Mouse (Mus musculus): ENCODE measurements around the gene Myog. TPM values are rescaled to one million over a fixed set of nuclear protein-coding genes. Genes with fewer than 3 reads are reported as not detected.
"Not testable (repeated sequence)": the region's sequence is repeated elsewhere in the genome, so short reads cannot be mapped to it uniquely, and the experiment has no call there.

Myog gene
- polyA plus RNA-seq (2015; fragmentation: Nextera tagmentation; extraction: Ambion mirVana) = 20.4 and 29.0 TPM in 2 replicates

DNA sequence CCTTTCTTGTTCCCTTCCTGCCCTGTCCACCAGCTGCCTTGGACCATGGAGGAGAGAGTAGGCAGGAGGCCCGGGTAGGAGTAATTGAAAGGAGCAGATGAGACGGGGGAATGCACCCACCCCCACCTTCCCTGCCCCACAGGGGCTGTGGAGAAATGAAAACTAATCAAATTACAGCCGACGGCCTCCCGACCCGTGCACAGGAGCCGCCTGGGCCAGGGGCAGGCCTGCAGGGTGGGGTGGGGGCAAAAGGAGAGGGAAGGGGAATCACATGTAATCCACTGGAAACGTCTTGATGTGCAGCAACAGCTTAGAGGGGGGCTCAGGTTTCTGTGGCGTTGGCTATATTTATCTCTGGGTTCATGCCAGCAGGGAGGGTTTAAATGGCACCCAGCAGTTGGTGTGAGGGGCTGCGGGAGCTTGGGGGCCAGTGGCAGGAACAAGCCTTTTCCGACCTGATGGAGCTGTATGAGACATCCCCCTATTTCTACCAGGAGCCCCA, at the start of gene Myog:
Myog (plus strand) TSS at position 392 of the 502 bp plus-strand sequence.
- Histone ChIP-seq H3K9ac (no peak within 1 kb of the TSS), H3K4me3 (no peak within 1 kb of the TSS), H3K4me2 (peak within 1 kb of the TSS; percentile 32; the same call in 1 of the 2 replicates), H3K27ac (peak within 1 kb of the TSS; percentile 22; the same call in 1 of the 2 replicates), H3K9me3 (no peaks in the 10 kb centered on the region), H3K4me1 (peaks cover 35% of the 10 kb centered on the region), H3K36me3 (no peaks in the 10 kb centered on the region), H3K27me3 (peaks cover 3% of the 10 kb centered on the region; the same call in 1 of the 2 replicates)
- 5% methylated on average over 11 of the region's 11 CpGs for WGBS
- ATAC-seq (ENCODE audit: insufficient number of reproducible peaks, insufficient read depth, low FRiP score, low TSS enrichment, low read depth) = 0 out of 2 replicates have a peak, but pooled peaks have one; percentile 32

DNA sequence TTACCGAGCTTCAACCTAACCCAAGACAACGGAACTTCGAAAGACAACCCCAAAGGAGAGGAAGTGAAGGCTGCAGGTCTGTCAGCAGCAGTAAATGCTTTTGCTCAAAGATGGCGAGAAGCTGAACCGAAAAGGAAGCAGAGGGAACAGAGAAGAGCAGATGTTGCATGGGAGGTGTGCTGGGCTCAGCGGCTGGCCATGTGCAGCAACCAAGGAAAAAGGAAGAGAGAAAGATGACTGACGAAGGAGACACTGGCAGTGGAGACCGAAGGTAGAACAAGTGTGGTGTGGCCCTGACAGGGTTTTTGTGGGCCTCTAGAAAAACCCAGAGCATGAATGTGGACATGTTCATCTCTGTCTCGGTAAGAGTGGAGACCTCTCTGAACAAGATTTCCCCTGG, 49.1 kb upstream of the Myog start:
- no peak overlapping the region for H3K4me2 ChIP-seq
- H3K27ac ChIP-seq = no peak overlapping the region
- H3K9ac ChIP-seq = no peak overlapping the region
- H3K36me3 ChIP-seq = no peaks in the 10 kb centered on the region
- H3K4me3 ChIP-seq = no peak overlapping the region
- peaks cover 25% of the 10 kb centered on the region for H3K27me3 ChIP-seq
- H3K9me3 ChIP-seq = no peaks in the 10 kb centered on the region
- H3K4me1 ChIP-seq = peaks cover 17% of the 10 kb centered on the region
- 83% methylated on average over 9 of the region's 9 CpGs for WGBS
- ATAC-seq (ENCODE audit: insufficient number of reproducible peaks, insufficient read depth, low FRiP score, low TSS enrichment, low read depth) = no peak

DNA sequence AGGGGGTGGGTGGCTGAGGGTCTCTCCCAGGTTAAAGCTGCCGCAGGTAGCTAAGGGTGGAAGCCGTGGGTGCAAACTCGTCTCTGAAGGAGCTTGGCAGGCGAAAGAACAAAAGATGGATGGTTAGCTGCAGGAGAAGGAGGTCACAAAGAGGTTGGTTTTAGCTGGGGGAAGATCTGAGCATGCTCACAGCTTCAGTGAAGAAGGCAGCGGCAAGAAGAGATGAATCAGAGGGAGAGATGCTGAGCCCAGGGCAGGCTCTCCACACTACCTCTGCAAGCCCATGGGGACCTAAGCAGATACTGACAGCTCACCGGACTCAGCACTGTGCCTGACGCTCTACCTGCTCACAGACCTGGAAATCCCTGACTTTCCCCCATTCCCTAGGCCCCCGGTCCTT, 48.5 kb upstream of the Myog start:
- WGBS = 77% methylated on average over 8 of the region's 8 CpGs
- no peak for ATAC-seq (ENCODE audit: insufficient number of reproducible peaks, insufficient read depth, low FRiP score, low TSS enrichment, low read depth)

DNA sequence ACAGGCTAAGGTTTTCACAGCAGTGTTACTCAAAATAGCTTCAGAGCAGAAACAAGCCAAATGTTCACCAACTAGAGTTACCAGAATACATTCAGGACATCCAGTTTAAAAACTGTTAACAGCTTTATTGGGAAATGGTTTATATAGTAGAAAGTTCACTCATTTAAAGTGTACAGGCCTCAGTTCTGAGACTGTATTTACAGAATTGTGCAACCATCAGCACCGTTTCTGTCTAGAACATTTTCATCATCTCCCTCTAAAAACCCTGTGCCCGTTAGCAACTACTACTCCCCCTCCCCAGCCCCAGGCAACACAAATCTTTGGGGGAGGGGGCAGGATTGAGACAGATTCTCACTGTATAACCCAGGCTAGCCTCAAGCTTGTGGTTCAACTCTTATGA, 47.5 kb upstream of the Myog start:
- Histone ChIP-seq H3K36me3 (no peaks in the 10 kb centered on the region), H3K27ac (no peak overlapping the region), H3K9ac (no peak overlapping the region), H3K4me3 (no peak overlapping the region), H3K27me3 (peaks cover 10% of the 10 kb centered on the region), H3K9me3 (no peaks in the 10 kb centered on the region), H3K4me1 (peaks cover 12% of the 10 kb centered on the region), H3K4me2 (no peak overlapping the region)
- 66% methylated on average over 2 of the region's 2 CpGs for WGBS
- no peak for ATAC-seq (ENCODE audit: insufficient number of reproducible peaks, insufficient read depth, low FRiP score, low TSS enrichment, low read depth)

More for the DNA sequence above, 48.5 kb upstream of the Myog start:
- no peak overlapping the region for H3K27ac ChIP-seq
- H3K27me3 ChIP-seq = peaks cover 19% of the 10 kb centered on the region
- no peaks in the 10 kb centered on the region for H3K36me3 ChIP-seq
- no peak overlapping the region for H3K9ac ChIP-seq
- no peaks in the 10 kb centered on the region for H3K9me3 ChIP-seq
- peaks cover 12% of the 10 kb centered on the region for H3K4me1 ChIP-seq
- no peak overlapping the region for H3K4me2 ChIP-seq
- H3K4me3 ChIP-seq = no peak overlapping the region

DNA sequence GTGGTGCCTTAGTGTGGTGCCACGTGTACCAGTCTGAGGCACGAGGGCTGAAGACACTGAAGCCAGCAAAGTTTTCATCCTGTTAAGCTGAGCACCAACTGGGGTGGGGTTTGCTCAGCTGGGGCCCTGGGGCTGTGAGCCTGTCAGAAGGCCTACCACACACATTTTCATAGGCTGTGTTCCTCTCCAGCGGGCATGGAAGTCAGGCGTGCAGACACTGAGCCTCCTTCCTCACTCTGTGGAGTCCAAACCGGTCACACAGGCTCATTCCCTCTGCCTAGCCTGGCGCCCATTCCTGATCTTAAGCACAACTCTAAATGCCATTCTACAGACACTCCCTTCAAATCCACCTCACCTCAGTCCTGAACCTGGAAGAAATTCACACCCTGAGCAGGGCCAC, 46.3 kb upstream of the Myog start:
- Histone ChIP-seq H3K9ac (no peak overlapping the region), H3K4me2 (peak overlapping the region; percentile 59), H3K9me3 (no peaks in the 10 kb centered on the region), H3K36me3 (no peaks in the 10 kb centered on the region), H3K27me3 (peaks cover 4% of the 10 kb centered on the region), H3K4me1 (peaks cover 12% of the 10 kb centered on the region), H3K27ac (no peak overlapping the region), H3K4me3 (no peak overlapping the region)
- 52% methylated on average over 6 of the region's 6 CpGs for WGBS
- no peak for ATAC-seq (ENCODE audit: insufficient number of reproducible peaks, insufficient read depth, low FRiP score, low TSS enrichment, low read depth)

DNA sequence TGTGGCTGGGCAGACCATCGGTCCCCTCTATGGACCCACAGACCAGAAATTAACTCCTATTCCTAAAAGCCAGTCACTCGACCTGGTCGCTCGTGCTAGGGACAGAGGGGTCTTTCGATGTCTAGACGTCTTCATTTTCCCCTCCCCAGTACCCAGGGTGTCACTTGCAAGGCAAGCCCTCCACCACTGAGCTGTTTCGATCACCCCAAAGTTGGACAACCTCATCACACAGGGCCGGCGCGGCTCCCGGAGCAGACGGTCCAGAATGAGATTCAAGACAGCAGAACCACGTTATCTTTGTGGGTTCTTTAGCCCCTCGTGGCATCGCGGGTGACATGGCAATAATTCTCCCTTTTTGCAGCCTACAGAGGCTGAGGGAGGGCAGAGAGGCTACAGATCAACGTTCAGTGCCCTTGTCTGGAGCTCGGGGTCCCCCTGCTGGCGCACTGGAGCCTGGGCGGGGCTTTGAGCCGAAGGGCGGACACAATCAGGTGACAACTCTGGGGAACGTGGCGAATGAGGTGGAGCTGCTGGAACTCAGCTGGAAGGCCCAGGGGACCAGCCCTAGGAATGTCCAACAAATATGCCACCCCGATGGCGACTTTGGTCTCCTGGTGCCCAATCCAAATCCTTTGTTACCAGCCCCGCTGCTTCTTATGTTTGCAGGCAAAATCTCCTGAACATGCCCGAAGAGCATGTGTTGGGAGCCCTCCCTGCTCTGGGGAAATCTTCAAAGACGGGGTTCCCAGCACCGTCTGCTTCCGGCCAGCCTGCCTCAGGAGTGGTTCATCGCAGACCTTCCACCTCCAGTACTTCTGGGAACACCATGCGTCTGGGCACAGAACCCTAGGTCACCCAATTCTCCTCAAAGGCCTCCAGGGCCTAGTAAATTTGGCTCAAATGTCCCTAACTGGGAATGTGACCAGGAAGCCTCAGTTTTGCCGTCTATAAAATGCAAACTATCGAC, 45.6 kb upstream of the Myog start:
- peak overlapping the region; percentile 25; the same call in 1 of the 2 replicates for H3K4me3 ChIP-seq
- peak overlapping the region; percentile 60; the same call in 1 of the 2 replicates for H3K9ac ChIP-seq
- H3K9me3 ChIP-seq = no peaks in the 10 kb centered on the region
- peak; percentile 75 for ATAC-seq (ENCODE audit: insufficient number of reproducible peaks, insufficient read depth, low FRiP score, low TSS enrichment, low read depth)
- H3K27ac ChIP-seq = no peak overlapping the region
- H3K36me3 ChIP-seq = no peaks in the 10 kb centered on the region
- peaks cover 12% of the 10 kb centered on the region for H3K4me1 ChIP-seq
- H3K27me3 ChIP-seq = peaks cover 4% of the 10 kb centered on the region; the same call in 1 of the 2 replicates
- WGBS = 19% methylated on average over 35 of the region's 35 CpGs
- H3K4me2 ChIP-seq = peak overlapping the region; percentile 59

DNA sequence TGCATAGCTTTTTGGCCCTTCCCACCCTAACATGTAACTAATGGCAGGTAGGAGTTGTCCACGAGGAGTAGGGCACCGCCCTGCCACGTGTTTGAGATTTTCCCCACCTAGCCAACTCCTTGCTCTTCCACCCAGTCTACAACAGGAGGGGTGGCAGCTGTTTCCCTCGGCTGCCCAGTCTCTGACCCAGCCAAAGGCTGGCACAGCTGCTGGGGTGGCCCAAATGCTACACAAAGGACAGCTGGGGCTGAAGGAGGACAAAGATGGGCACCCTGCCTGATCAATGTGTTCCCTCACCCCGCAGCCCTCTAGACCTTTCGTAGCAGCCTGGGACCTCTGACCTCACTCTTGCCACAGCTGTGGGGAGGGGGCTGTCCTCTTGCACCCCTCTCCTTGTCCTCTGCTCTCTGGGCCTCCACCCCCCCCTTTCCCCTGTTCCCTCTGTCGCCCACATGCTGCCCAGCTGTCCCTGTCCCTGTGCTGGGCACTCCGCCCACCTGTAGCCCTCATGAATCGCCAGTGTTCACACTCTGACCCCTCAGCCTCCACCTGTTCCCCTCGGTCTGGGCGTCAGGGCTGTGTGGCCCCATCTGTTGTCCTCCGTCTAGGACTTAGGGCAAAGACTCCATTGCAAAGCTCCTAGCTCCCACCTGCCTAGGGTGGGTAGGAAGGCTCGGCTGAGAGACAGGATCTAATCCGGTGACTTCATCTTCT, 44.6 kb upstream of the Myog start:
- 0 out of 2 replicates have a peak, but pooled peaks have one; percentile 15 for ATAC-seq (ENCODE audit: insufficient number of reproducible peaks, insufficient read depth, low FRiP score, low TSS enrichment, low read depth)
- Histone ChIP-seq H3K4me3 (no peak overlapping the region), H3K9me3 (no peaks in the 10 kb centered on the region), H3K36me3 (no peaks in the 10 kb centered on the region), H3K27me3 (peaks cover 1% of the 10 kb centered on the region; the same call in 1 of the 2 replicates), H3K4me2 (no peak overlapping the region), H3K27ac (no peak overlapping the region), H3K9ac (no peak overlapping the region), H3K4me1 (peaks cover 12% of the 10 kb centered on the region)
- WGBS = 71% methylated on average over 14 of the region's 14 CpGs

DNA sequence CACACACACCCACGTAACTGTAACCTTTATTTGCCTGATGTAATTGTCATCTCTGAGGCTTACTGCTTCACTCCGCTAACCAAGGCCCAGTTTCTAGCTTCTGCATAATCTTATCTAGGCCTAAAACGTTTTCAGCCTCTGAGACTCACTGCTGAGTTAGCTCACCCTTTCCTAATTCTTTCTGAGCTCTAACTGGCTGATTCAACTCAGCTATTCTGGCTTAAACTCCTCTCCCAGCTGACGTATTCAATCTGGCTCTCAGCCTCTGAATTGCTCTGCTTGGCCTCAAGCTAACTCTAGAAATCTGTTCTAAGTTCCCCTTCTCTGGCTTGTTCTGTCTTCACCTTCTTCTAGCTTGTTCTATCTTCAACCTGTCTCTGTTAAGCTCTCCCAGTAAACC, 43.2 kb upstream of the Myog start:
- no peak overlapping the region for H3K4me2 ChIP-seq
- H3K9ac ChIP-seq = no peak overlapping the region
- H3K36me3 ChIP-seq = no peaks in the 10 kb centered on the region
- H3K27me3 ChIP-seq = no peaks in the 10 kb centered on the region
- no peaks in the 10 kb centered on the region for H3K9me3 ChIP-seq
- no peak overlapping the region for H3K27ac ChIP-seq
- ATAC-seq (ENCODE audit: insufficient number of reproducible peaks, insufficient read depth, low FRiP score, low TSS enrichment, low read depth) = no peak
- WGBS = 54% methylated on average over 4 of the region's 4 CpGs
- H3K4me1 ChIP-seq = peaks cover 12% of the 10 kb centered on the region
- H3K4me3 ChIP-seq = no peak overlapping the region

DNA sequence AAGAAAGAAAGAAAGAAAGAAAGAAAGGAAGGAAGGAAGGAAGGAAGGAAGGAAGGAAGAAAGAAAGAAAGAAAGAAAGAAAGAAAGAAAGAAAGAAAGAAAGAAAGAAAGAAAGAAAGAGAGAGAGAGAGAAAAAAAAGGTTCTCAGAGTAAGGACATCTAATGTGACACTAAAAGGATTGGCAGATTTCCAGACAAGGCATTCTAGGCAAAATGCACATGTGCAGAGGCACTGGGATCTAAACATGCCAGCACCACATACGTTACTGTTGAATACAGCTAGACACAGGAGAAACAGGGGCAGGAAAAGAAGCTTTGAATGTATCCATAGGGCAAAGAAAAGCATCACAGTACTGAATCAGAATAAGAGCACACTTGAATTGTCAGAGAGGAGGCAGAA, 40.1 kb upstream of the Myog start:
- ATAC-seq (ENCODE audit: insufficient number of reproducible peaks, insufficient read depth, low FRiP score, low TSS enrichment, low read depth); H3K36me3 ChIP-seq; H3K27me3 ChIP-seq; H3K9me3 ChIP-seq; H3K4me3 ChIP-seq; H3K4me2 ChIP-seq; H3K27ac ChIP-seq; H3K4me1 ChIP-seq; H3K9ac ChIP-seq: not testable (repeated sequence)
- WGBS = 57% methylated on average over 1 of the region's 1 CpGs

DNA sequence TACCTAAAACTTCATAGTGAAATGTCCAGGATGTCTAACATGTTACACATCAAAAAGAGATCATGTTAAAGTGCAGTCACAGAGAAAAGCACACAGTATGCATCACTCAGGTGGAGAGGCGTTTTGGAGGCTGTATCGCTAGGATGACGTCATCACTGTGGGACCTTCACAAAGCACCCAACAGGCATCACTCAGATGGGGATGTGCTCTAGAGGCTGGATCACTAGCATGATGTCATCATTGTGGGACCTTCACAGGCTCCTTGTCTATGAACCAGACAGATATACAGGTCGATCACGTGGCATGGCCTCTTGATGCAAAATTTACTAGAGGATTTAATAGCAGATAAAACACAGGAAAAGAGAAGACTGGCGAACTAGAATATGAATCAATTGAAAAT, 25.4 kb upstream of the Myog start:
- no peaks in the 10 kb centered on the region for H3K36me3 ChIP-seq
- no peak for ATAC-seq (ENCODE audit: insufficient number of reproducible peaks, insufficient read depth, low FRiP score, low TSS enrichment, low read depth)
- H3K4me2 ChIP-seq = no peak overlapping the region
- no peaks in the 10 kb centered on the region for H3K27me3 ChIP-seq
- H3K4me3 ChIP-seq = no peak overlapping the region
- WGBS = 88% methylated on average over 6 of the region's 6 CpGs
- peaks cover 3% of the 10 kb centered on the region; the same call in 1 of the 2 replicates for H3K9me3 ChIP-seq
- H3K4me1 ChIP-seq = no peaks in the 10 kb centered on the region
- no peak overlapping the region for H3K27ac ChIP-seq
- H3K9ac ChIP-seq = no peak overlapping the region

DNA sequence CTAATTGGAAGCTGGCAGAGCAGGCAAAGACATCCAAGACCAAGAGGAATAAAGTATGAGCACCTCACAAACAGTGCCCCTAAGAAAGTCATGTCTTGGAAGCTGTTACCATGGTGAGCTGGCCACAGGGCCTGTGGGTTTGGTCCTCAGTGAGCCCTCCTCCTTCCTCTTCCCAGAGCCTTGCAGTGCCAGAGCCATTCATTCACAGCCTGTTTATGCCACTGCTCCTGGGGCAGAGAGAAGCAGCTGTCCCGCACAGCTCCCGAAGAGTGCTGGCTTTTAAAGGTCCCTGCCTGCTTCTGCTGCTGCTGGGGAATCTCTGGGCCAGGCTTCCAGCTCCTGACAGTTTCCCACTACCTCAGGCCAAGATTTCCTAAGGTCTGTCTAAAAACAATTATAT, 24.0 kb upstream of the Myog start:
- Histone ChIP-seq H3K27ac (no peak overlapping the region), H3K4me2 (no peak overlapping the region), H3K36me3 (no peaks in the 10 kb centered on the region), H3K4me3 (no peak overlapping the region), H3K9ac (no peak overlapping the region), H3K9me3 (peaks cover 3% of the 10 kb centered on the region; the same call in 1 of the 2 replicates), H3K4me1 (no peaks in the 10 kb centered on the region), H3K27me3 (no peaks in the 10 kb centered on the region)
- no peak for ATAC-seq (ENCODE audit: insufficient number of reproducible peaks, insufficient read depth, low FRiP score, low TSS enrichment, low read depth)
- WGBS = 43% methylated on average over 2 of the region's 2 CpGs
